Mouse (Mus musculus): Measurements from ENCODE around the gene Txnrd2. TPM values are rescaled to one million over a fixed set of nuclear protein-coding genes. Genes with fewer than 3 reads are reported as not detected.

Gene Txnrd2
- total RNA-seq, 2 experiments from 2014 or later, result 8.8 to 13.1 TPM

DNA sequence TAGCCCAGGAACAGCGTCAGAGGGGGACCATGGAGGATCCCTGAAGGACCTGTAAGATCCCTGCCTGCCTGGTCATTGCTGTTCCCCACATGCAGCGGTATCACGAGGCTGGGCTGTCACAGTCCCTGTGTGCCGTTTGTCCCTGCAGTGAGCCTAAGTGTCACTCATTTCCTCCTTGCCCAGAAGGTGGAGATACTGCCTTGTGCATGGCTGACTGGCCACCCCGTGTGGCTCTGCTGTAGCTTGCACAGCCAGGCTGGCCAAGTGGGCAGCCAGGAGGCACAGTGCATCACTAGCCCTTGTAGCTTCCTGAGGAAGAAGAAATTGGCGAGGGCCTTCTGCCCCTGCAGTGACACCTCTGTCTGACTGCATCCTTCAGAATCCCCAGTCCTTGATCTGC lies 51.8 kb downstream of the Txnrd2 start:
- ATAC-seq (replicated peaks; ENCODE audit: poor library complexity, severe bottlenecking), result no peak

DNA sequence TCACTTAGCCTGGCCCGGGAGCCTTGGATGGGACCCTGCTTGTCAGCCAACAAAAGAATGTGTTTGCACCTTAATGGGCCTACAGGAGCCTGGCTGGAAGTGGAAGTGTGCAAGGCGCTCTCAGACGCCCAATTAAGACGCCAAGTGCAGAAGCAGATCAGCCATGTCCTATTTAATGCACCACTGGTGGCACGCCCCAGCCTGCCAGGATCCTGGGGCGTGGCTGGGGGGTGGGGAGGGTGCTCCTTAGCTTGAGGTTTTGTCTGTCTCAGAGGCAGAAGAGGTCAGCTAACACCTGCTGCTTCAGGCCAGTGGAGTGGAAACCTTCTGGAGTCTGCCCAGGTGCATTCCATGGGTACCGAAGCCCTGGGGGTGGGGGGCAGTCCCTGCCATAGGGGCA lies 53.5 kb downstream of the Txnrd2 start:
- ATAC-seq (replicated peaks; ENCODE audit: poor library complexity, severe bottlenecking), result no peak

DNA sequence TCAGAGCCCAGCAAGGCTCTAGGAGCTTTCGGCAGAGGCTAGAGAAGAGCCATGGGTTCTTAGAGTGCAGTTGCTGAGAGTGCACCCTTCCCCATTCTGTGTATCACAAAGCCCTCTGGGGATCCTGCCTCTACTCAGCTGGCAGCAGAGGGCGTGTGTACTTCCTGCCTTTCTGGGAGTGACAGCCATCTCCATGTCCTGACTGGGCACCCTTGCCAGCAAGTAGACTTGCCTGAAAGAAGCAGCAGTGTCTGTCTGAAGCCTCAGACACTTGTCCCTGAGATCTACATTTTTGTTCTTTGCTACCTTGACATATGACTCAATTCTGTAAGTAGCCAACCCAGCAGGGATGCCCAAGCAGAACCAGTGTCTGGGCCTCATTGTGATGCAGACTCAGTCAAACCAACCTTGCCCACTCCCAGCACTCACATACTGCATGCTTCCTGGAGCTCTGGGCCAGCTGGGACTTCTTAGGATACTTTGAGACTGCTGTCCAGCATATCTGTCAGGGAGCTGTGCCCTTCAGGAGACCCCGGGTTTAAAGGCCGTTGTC lies 54.8 kb downstream of the Txnrd2 start:
- ATAC-seq (replicated peaks; ENCODE audit: poor library complexity, severe bottlenecking), result no peak

DNA sequence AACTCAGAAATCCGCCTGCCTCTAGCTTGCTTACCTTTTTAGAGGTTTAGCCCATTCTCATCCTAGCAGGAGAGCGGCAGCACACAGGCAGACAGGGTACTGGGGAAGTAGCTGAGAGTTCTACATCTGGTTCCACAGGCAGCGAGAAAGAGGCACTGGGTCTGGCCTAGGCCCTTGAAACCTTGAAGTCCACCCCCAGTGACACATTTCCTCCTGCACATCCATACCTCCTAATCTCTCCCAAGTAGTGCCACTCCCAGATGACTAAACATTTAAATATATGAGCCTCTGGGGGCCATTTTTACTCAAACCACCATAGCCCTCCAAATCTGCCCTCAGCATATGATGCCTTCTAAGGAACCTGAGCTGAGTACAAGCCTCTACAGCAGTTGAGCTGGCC lies 56.2 kb downstream of the Txnrd2 start:
- ATAC-seq (replicated peaks; ENCODE audit: poor library complexity, severe bottlenecking), result no peak

DNA sequence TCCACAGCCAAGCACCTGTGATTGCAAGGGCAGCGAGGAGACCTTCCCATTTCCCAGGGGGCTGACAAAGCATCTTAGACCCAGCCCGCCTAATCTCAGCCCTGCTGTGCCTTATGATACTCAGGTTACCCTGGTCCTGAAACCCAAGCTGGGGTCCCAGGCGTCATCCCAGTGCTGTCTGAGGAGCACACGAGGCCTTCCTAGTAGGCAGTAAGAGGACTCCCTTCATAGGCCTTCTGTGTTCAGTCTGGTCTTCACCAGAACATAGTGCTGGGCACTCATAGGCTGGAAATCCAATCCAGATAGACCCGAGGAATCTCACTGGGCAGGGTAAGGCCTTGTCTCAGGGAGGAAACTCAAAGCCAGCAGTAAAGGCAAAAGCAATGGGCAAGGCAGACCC lies 57.7 kb downstream of the Txnrd2 start:
- ATAC-seq (replicated peaks; ENCODE audit: poor library complexity, severe bottlenecking), result no peak

DNA sequence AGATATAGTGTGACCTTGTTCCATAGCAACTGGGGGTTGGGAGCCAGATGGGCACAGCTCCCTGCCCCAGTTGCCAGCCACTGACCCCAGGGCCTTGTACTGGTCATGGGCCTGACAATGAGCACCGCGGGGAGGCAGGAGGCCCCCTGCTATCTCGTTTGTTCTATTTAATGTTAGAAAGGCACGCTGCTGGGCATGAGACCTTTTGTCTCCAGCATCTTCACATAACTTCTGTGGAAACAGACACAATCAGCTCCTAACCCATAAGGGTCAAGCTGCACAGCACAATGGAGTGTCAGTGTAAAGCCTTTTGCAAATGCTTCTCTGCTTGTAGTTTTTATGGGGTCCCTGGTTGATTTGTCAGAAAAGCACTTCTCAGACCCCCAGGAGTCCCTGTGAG lies 58.2 kb downstream of the Txnrd2 start:
- no peak for ATAC-seq (replicated peaks; ENCODE audit: poor library complexity, severe bottlenecking)

DNA sequence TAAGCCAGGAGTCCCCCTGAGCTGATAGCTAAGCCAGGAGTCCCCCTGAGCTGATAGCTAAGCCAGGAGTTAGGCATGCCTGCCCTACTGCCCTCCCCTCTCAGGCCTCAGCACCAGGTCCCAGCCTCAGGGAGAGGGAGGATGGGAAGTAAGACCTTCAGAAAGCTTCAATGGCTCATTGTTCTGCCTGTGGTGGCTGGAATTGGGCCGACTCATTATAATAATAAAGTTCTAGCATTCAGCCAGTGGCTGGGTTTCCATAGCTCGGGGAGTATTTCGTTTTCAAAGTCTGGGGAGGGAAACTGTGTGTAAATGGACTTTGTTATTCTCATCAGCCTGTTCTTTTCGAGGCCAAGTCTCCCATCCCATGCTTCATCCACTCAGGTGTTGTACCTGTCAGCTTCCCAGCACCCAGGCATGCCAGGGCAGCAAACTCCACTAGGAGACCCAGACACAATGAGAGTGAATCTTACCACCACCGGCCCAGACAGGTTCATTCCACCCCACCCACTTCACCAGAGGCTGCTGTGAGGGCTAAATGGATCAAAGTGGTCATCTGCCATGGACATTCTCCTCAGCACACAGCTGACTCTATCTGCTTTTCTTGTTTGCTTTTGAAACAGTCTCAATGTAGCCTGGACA lies 58.7 kb downstream of the Txnrd2 start:
- ATAC-seq (replicated peaks; ENCODE audit: poor library complexity, severe bottlenecking), result no peak

DNA sequence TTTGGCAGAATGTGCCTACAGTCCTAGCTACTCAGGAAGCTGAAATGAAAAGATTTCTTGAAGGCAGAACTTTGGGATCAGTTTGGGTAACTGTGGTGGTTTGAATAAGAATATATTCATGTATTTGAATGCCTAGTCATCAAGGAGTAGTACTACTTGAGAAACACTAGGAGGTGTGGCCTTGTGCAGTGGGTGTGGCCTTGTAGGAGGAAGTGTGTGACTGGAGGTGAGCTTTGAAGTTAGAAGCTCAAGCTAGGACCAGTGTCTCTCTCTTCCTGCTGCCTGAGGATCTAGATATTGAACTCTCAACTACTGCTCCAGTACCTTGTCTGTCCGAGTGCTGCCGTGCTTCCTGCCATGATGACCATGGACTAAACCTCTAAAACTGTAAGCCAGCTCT lies 59.9 kb downstream of the Txnrd2 start:
- 0 out of 2 replicates have a peak, but pooled peaks have one; percentile 42 for ATAC-seq (replicated peaks; ENCODE audit: poor library complexity, severe bottlenecking)

DNA sequence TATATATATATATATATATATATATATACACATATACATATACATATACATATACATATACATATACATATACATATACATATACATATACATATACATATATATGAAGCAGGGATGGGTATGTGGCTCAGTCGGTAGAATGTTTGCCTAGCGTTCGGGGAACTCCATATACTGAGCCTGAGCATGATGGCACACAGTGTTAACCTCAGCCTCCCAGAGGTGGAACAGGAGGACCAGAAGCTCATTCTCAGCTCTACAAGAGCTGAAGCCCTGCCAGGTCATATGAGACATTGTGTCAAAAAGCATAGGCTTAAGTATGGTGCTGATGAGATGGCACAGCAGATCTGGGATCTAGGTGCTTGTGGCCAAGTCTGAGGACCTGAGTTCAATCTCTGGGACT lies 64.1 kb downstream of the Txnrd2 start:
- ATAC-seq (replicated peaks; ENCODE audit: poor library complexity, severe bottlenecking), result no peak

DNA sequence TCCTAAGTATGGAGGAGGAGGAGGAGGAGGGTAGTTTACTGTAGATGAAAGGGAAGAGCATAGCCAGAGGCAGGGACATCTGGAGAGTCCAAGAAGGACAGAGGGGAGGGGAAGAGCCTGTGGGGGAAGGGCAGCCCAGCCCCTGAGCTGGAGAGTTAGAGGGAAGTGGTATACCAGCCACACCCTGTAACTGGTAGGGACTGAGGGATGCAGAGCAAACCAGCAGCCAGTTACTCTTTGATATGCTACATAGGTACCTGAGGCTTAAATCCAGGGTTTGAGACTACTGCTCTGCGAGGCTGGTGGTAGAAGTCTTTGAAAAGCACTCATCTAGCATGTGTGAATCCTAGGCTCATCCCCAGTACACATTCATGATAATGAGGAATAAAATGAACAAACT lies 64.7 kb downstream of the Txnrd2 start:
- no peak for ATAC-seq (replicated peaks; ENCODE audit: poor library complexity, severe bottlenecking)

DNA sequence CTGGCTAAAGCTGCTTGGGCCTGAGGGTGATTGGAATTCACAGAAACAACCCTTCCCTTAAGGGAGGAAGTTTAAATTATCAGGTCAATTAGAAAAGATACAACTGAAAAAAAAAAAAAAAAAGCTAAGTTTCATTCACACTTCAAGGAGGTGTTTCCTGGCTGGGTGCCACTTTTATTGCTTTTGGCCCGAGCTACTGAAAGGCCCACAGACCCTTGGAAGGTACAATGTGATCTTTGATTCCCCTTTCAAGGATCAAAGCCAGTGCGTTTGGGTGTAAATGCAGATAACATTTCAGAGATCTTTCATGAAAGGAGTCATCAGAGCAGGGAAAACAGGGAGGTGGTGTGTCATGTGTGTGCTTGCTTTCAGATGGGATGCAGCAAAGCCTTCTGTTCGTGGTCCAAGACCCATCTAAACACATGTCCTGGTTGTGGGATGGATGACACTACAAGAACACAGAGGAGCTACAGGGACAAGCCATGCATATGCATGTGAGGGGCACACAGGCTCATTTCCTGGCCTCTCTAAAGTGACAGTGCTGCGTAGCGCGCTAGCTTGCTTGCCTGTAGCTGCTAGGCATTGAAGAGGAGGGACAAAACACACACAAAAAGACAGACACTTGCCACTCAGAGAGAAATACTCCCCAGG lies 71.8 kb downstream of the Txnrd2 start:
- ATAC-seq (replicated peaks; ENCODE audit: poor library complexity, severe bottlenecking), result peak; percentile 18

DNA sequence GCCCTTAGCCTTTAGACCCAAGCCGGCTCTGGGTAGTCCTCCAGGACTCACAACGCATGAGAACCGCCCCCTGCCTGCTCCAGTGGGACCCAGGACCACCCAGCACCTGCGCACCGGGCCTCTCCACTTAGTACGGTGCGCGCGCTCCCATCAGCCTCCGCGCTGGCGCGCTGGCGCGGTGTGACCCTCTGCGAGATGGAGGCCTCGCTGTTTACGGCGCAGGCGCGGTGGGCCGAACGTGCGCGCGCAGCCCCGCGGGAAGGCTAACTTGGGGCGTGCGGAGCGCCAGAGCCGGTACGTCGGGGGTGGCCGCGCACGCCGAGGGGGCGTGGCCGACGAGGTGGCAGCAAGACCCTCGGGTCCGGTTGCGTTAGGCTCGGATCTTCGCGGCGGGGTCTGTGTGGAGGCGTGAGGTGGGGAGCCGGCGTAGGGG lies 72.4 kb downstream of the Txnrd2 start, which contains the start of the genes Gnb1l and Rtl10:
Gene Gnb1l (plus strand): TSS at position 156 of the 433 bp plus-strand sequence.
Gene Rtl10 (plus strand): TSS at position 344 of the 433 bp plus-strand sequence.
- ATAC-seq (replicated peaks; ENCODE audit: poor library complexity, severe bottlenecking), result peak; percentile 90

DNA sequence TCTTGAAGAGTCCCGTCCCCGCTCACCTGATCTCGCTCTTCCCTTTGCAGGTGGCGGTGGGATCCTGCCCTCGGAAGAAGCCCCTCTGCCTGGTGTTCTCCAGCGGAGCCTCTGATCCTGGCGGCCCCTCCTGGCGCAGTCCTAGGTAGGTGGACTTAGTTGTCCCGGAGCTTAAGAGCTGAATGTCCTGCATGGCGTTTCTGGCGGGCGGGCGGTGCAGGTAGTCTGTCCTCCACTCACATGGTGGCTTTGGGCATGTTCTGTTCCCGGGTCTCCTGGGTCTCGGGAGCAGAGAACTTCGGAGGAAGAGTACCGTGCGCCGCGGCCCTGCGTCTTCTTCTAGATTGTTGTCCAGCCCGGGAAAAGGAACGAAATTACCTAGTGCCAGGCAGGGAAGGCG lies 72.8 kb downstream of the Txnrd2 start:
- peak; percentile 13 for ATAC-seq (replicated peaks; ENCODE audit: poor library complexity, severe bottlenecking)

DNA sequence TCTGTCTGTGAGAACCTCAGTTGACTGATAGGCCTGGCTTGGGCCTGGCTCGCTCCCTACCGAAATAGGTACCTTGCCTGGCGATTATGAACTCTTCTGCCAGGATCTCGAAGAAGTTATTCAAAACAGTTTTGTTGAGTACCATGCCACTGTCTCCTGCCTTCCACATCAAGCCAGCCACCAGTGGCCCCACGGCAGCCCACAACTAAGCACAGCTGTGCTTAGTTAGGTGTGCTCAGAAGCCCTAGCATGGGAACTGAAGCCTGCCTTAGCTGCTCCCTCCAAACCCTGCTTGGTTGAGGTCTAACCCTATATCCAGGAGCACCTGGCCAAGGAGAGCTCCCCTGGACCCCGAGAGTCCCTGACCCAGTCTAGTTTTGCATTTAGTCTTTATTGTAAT lies 75.3 kb downstream of the Txnrd2 start:
- no peak for ATAC-seq (replicated peaks; ENCODE audit: poor library complexity, severe bottlenecking)

DNA sequence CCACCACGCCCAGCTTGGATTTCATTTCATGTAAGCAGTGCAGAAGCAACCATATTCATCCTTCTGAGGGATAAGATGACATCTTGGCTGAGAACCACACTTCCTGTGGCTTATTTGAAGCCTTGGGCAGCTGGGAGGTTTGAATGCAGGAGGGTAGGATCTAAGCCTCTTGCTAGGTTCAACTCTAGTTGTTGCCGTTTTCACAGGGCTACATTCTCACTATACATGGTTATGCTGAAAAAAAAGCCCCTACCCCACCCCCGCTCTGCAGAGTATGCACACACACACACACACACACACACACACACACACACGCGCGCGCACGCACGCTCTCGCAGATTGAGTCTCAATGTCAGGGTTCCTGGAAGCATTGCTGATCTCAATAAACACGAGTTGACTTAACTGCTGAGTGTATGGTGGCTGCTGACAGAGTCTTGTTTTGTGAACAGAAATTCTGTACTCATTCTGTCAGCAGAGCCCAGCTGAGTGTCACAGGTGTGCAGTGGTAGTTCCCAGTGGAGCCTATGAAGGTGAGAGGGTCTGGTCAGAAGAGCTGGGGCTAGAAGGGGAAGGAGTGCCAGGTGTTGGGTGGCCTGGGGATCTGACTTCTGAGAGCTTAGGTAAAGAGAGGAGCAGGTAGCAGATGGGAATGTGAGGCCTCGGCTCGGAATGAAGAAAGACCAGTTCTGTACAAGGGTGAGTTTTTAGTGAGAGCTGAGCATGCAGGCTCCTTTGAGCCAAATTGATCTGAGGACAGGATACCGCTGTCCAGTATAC lies 77.6 kb downstream of the Txnrd2 start:
- ATAC-seq (replicated peaks; ENCODE audit: poor library complexity, severe bottlenecking), result no peak

DNA sequence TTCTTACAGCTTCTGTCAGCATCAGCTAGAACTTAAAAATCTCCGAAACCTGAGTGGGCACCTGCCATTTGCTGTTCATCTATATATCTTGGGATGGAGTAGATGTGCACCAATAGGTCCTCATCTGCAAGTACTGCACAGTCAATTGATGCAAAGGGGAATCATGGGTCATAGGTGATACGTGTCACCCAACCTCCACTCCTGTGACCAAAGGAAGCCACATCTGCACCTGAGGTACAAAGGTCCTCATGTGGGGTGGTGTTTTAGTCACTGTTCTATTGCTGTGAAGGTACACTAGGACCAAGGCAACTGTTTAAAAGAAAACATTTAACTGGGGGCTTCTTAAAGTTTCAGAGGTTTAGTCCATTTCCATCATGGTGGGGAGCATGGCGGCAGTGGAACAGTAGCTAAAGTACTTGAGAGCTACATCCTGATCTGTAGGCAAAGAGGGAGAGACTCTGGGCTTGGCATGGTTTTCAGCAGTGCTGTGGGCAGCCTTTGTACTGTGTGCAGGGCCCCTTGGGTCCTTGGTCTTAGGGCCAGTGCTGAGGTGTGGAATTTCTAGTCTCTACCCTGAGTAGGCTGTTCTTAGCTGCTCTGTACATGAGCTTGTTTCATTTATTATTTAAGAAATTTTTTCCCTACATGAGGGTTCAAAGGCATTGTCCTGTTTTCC lies 80.5 kb downstream of the Txnrd2 start:
- ATAC-seq (replicated peaks; ENCODE audit: poor library complexity, severe bottlenecking), result no peak

DNA sequence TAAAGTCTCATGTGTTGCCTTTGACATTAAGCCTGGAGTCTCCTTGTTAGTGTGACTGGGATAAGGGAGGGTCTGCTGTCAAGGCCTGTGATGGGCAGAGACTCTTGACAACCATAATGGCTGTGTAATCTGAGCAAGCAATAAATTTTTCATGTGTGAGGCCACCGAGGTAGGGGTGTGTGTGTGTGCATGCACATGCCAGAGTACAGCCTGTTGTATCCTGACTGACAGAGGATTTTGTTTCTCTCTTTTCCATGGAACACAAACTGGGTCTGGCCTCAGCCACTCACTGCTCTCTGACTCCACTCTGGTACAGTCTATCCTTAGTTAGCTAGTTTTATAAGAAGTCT lies 81.0 kb downstream of the Txnrd2 start:
- ATAC-seq (replicated peaks; ENCODE audit: poor library complexity, severe bottlenecking), result no peak

DNA sequence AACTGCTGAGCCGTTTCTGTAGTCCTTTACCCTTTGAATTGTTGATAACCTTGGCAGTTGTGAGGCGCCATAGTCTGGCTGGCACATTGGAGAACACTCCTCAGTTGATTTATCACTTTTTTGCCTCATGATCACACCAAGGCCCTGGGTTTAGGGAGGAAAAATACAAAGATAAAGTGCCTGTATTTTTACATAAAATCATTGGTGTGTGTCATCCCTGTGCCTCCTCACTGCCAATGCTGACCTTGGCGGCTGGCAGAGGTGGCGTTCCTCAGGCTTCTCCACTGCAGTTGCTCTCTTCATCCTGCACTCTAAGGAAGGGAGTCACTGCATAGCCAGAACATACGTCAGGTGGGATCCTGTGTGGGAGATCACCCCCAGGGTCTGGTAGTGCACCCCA lies 85.6 kb downstream of the Txnrd2 start:
- ATAC-seq (replicated peaks; ENCODE audit: poor library complexity, severe bottlenecking), result no peak

DNA sequence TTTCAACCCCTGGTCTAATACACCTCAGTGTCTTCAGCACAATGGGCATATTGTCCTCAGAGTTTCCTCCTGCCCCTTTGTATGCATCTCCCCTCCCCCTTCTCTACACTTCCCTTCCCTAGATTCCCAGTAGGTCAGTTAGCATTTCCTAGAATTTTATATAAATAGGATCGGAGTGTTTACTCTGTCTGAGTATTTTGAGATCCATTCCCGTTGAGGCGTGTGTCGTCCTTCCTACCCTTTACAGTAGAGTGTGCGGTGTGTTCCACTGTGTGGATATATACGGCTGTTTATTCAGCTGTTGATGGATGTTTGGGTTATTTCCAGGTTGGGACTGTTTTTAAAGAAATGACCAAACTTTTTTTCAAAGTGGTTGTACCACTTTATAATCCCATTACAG lies 87.3 kb downstream of the Txnrd2 start:
- no peak for ATAC-seq (replicated peaks; ENCODE audit: poor library complexity, severe bottlenecking)

DNA sequence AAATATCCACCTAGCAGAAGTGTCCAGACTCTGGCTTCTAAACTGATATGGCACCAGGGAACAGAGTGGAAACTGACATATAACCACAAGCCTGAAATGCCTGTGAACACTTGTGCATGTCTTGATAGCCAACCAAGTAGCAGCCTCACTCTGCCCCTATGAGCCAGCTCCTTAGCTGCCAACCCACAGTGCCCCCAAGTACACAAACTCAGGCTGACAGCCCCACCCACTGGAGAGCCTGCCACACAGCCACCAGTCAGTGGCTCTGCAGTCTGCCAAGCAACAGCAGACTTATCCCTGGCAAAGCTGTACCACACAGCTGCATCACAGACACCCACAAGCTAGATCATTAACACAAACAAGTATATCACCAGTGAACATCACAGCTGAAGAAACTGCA lies 91.9 kb downstream of the Txnrd2 start:
- no peak for ATAC-seq (replicated peaks; ENCODE audit: poor library complexity, severe bottlenecking)

All from granulocyte monocyte progenitor cell, adult 5-6 weeks (primary cell).